Mouse (Mus musculus) heart, embryonic 13.5 days (tissue): ENCODE results near the gene Ap3b1. TPM values are rescaled to one million over a fixed set of nuclear protein-coding genes. Genes with fewer than 3 reads are reported as not detected.

Source experiments
- ATAC-seq: fragments of 200-750 bp; cut with Nextera tagmentation; 2 replicates; pipeline ENCODE4 v1.8.0; 2017; ENCODE audit warnings: moderate TSS enrichment; ENCODE audit not compliant: insufficient number of reproducible peaks, low FRiP score, low TSS enrichment; ENCODE audit errors: extremely low read depth
- H3K27ac ChIP-seq: fragments of 300-500 bp; sonication (generic); replicated peaks from 2 replicates; pipeline ENCODE4 v1.5.1; 2015; ENCODE audit warnings: moderate library complexity, mild to moderate bottlenecking, inconsistent platforms
- H3K27me3 ChIP-seq: fragments of 300-500 bp; sonication (generic); replicated peaks from 2 replicates; pipeline ENCODE4 v1.6.1; 2015; ENCODE audit warnings: mild to moderate bottlenecking, inconsistent platforms
- H3K36me3 ChIP-seq: fragments of 300-500 bp; sonication (generic); 2 replicates; pipeline ENCODE4 v1.6.1; 2015; ENCODE audit warnings: mild to moderate bottlenecking, inconsistent platforms
- H3K4me1 ChIP-seq: fragments of 300-500 bp; sonication (generic); 2 replicates; pipeline ENCODE4 v1.6.1; 2015; ENCODE audit warnings: inconsistent platforms
- H3K4me2 ChIP-seq: fragments of 300-500 bp; sonication (generic); 2 replicates; pipeline ENCODE4 v1.6.1; 2015; ENCODE audit warnings: inconsistent platforms, mild to moderate bottlenecking, moderate library complexity
- H3K4me3 ChIP-seq: fragments of 300-500 bp; sonication (generic); 2 replicates; pipeline ENCODE4 v1.5.1; 2015; ENCODE audit warnings: moderate library complexity, mild to moderate bottlenecking, inconsistent platforms
- H3K9ac ChIP-seq: fragments of 300-500 bp; sonication (generic); 2 replicates; pipeline ENCODE4 v1.6.1; 2015; ENCODE audit warnings: inconsistent platforms, mild to moderate bottlenecking, moderate library complexity
- H3K9me3 ChIP-seq: fragments of 300-500 bp; sonication (generic); 2 replicates; pipeline ENCODE4 v1.6.1; 2016; ENCODE audit warnings: inconsistent platforms
- WGBS: fragments of 180-500 bp; shearing (Covaris S2); methylation state at CpG from one replicate; pipeline ENCODE4 v1.1.7; 2015; ENCODE audit warnings: mixed read lengths; 5-methylcytosine and 5-hydroxymethylcytosine counted together
- microRNA-seq: library from miRNA; unstranded; fragments of <30 nt; microRNA quantifications from one replicate; pipeline ENCODE4, GENCODE M21; 2016
- polyA plus RNA-seq: library from polyadenylated mRNA; unstranded; fragments of >200 nt; fragmentation: Nextera tagmentation; extraction: Ambion mirVana; gene quantifications from 2 replicates; pipeline ENCODE4 v1.2.1, GENCODE M21; 2015

Gene Ap3b1
- polyA plus RNA-seq, 1 experiment from 2014 or later: 29.4 TPM

GRCm38 (mm10) chr13:94607035-94607860 is 248.5 kb downstream of the Ap3b1 start:
- Histone ChIP-seq H3K4me2 (no peak overlapping the region), H3K27ac (no peak overlapping the region), H3K9ac (no peak overlapping the region), H3K4me1 (peaks cover 6% of the 10 kb centered on the region), H3K36me3 (no peaks in the 10 kb centered on the region), H3K9me3 (no peaks in the 10 kb centered on the region), H3K27me3 (peaks cover 26% of the 10 kb centered on the region), H3K4me3 (no peak overlapping the region)
- WGBS: 76% methylated on average over 9 of the region's 9 CpGs
- no peak for ATAC-seq

- Histone ChIP-seq H3K4me1 (peaks cover 6% of the 10 kb centered on the region), H3K4me2 (no peak overlapping the region), H3K9me3 (no peaks in the 10 kb centered on the region), H3K4me3 (no peak overlapping the region), H3K27me3 (peaks cover 21% of the 10 kb centered on the region), H3K27ac (no peak overlapping the region), H3K9ac (no peak overlapping the region), H3K36me3 (no peaks in the 10 kb centered on the region)
- 65% methylated on average over 7 of the region's 7 CpGs for WGBS
- no peak for ATAC-seq
Observed at GRCm38 (mm10) chr13:94607861-94608223, 249.1 kb downstream of the Ap3b1 start.

GRCm38 (mm10) chr13:94608420-94608831 is 249.7 kb downstream of the Ap3b1 start:
- H3K27me3 ChIP-seq: peaks cover 17% of the 10 kb centered on the region
- 18% methylated on average over 11 of the region's 11 CpGs for WGBS
- H3K36me3 ChIP-seq: no peaks in the 10 kb centered on the region
- no peaks in the 10 kb centered on the region for H3K9me3 ChIP-seq
- no peak overlapping the region for H3K9ac ChIP-seq
- ATAC-seq: no peak
- H3K4me3 ChIP-seq: no peak overlapping the region
- no peak overlapping the region for H3K27ac ChIP-seq
- H3K4me1 ChIP-seq: peaks cover 6% of the 10 kb centered on the region
- no peak overlapping the region for H3K4me2 ChIP-seq

GRCm38 (mm10) chr13:94608947-94609346 is 250.2 kb downstream of the Ap3b1 start:
- 61% methylated on average over 10 of the region's 10 CpGs for WGBS
- H3K4me2 ChIP-seq: no peak overlapping the region
- H3K9me3 ChIP-seq: no peaks in the 10 kb centered on the region
- H3K9ac ChIP-seq: no peak overlapping the region
- no peak for ATAC-seq
- H3K27me3 ChIP-seq: peaks cover 13% of the 10 kb centered on the region
- H3K36me3 ChIP-seq: no peaks in the 10 kb centered on the region
- no peak overlapping the region for H3K27ac ChIP-seq
- H3K4me3 ChIP-seq: no peak overlapping the region
- H3K4me1 ChIP-seq: peaks cover 6% of the 10 kb centered on the region

Small RNA genes within 50 kb of the gene (microRNA-seq; reads per million reads assigned to microRNA genes)
- not detected for gene Gm25109

Other genes starting within 250 kb of the Ap3b1 start
- gene Scamp1, start 73.1 kb upstream of the Ap3b1 start, polyA plus RNA-seq: 20.4 and 21.4 TPM in 2 replicates